Mouse (Mus musculus) splenic B cell, adult 2 months (primary cell): ENCODE data around the gene E330017A01Rik.
"Not testable (repeated sequence)": the region's sequence is repeated elsewhere in the genome, so short reads cannot be mapped to it uniquely, and the experiment has no call there.

ENCODE experiments used
- DNase-seq: peaks from one replicate; pipeline ENCODE4 v3.0.0-alpha.2; 2011; ENCODE audit warnings: low read depth, low spot score
- H3K27me3 ChIP-seq: 2 replicates; pipeline ENCODE4 v1.6.1; 2012; ENCODE audit warnings: mild to moderate bottlenecking, low read length, moderate library complexity, mixed read lengths; ENCODE audit not compliant: control insufficient read depth, poor library complexity, insufficient read depth, severe bottlenecking
- H3K36me3 ChIP-seq: 2 replicates; pipeline ENCODE4 v1.6.1; 2012; ENCODE audit warnings: mild to moderate bottlenecking, low read length, moderate library complexity, mixed read lengths; ENCODE audit not compliant: control insufficient read depth, poor library complexity, insufficient read depth, severe bottlenecking

The E330017A01Rik gene

DNA sequence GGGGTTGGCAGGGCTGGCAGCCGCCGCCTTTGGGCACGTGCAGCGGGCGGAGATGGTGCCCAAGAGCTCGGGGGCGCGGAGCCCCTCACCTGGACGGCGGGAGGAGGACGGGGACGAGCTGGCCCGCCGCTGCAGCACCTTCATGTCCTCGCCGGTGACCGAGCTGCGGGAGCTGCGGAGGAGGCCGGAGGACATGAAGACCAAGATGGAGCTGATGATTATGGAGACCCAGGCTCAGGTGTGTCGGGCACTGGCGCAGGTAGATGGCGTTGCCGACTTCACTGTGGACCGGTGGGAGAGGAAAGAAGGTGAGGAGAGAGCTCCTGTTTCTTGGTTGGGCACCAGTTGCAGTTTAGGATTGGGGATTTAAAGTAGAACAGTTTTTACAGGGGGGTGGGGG, 32.1 kb upstream of the E330017A01Rik start:
- peak; percentile 27 for DNase-seq
- H3K27me3 ChIP-seq, result no peaks in the 10 kb centered on the region
- no peaks in the 10 kb centered on the region for H3K36me3 ChIP-seq

DNA sequence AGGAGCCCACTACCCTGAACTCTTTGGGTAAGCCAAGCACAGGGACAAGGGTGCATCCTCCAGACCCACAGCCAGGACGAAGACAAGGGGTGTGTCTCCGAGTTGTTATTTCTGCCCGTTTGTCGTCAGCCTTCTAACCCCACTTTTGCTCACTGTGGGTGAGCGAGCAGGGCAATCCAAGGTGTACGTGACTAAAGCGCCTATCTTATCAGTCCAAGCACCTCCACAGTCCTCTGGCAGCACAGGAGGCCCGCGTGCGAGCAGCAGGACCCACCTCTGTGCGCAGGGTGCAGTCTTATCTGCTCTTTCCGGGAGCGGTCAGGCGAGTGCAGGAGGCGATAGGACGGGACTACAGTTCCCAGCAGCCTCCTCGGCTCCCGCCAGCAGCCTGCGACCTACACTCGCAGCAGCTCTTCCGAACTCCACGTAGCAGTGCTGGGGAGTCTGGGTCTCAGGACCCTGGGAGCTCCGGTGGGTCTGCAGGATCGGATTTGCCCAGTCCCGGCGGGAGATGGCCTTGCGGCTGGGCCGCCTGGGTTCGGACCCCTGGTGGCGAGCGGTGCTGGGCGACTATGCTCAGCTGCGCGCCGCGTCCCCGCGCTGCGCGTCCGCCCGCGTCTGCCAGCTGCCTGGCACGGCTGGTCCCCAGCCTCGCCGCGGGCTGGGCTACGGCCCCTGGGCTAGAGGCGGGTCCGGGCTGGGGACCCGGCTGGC, 31.5 kb upstream of the E330017A01Rik start, which contains the start of gene Cpox:
Gene Cpox, plus strand, starts transcription at position 376 of the 714 bp plus-strand sequence.
- Histone ChIP-seq H3K27me3 (no peaks in the 10 kb centered on the region), H3K36me3 (no peaks in the 10 kb centered on the region)
- peak; percentile 80 for DNase-seq

DNA sequence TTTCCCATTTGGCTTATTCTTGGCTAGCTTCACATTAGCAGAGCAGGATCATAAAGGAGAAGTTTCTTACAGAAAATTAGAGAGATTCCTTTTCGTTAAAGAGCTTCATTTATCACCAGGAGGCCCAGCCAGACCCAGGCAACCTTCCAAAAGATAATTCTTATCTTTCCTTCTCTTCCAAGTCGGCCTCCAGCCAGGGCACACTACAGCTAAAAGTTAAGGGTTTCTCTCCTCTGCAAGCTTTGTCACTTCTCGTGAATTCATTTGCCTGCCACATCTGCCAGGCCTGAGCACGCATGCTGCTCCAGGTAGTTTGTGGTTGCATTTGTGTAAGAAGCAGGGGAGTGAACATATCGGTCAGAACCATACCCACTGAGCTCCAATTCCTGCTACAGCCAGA, 30.7 kb upstream of the E330017A01Rik start:
- H3K27me3 ChIP-seq, result no peaks in the 10 kb centered on the region
- no peaks in the 10 kb centered on the region for H3K36me3 ChIP-seq
- no peak for DNase-seq

DNA sequence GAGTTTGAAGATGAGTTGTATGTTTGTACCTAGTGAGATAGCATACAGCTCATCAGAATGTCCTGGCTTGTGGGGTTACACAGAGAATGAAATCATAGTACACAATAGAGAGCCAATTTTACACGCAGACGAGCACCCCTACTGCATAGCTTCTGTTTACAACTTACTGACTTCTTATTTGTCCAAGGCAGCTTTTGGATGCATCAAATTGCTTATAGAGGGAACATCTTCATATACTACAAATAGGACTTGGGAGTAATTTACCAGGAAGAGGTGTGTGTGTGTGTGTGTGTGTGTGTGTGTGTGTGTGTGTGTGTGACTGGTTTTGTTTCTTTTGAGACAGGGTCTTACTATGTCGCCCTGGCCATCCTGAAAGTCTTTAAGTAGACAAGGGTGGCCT, 30.0 kb upstream of the E330017A01Rik start:
- H3K36me3 ChIP-seq, result no peaks in the 10 kb centered on the region
- H3K27me3 ChIP-seq, result no peaks in the 10 kb centered on the region
- no peak for DNase-seq

DNA sequence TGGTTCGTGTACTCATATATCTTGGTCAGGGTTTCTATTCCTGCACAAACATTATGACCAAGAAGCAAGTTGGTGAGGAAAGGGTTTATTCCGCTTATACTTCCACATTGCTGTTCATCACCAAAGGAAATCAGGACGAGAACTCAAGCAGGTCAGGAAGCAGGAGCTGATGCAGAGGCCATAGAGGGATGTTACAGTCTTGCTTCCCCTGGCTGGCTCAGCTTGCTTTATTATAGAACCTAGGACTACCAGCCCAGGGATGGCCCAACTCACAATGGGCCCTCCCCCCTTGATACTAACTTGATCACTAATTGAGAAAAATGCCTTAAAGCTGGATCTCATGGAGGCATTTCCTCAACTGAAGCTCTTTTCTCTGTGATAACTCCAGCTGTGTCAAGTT, 28.1 kb upstream of the E330017A01Rik start:
- H3K36me3 ChIP-seq, H3K27me3 ChIP-seq, DNase-seq: not testable (repeated sequence)

DNA sequence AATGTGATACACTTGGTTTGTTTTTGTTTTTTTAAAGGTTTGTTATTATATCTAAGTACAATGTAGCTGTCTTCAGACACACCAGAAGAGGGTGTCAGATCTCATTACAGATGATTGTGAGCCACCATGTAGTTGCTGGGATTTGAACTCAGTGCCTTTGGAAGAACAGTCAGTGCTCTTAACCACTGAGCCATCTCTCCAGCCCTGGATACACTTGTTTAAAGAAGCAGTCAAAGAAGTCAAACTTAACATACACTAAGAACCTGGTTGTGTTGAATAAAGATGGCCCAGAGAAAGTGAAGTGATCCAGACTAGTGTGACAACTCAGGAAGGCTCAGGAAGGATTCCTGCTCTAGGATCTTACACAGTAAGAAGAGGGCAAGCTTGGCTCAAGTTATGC, 26.6 kb upstream of the E330017A01Rik start:
- H3K36me3 ChIP-seq, H3K27me3 ChIP-seq, DNase-seq: not testable (repeated sequence)

DNA sequence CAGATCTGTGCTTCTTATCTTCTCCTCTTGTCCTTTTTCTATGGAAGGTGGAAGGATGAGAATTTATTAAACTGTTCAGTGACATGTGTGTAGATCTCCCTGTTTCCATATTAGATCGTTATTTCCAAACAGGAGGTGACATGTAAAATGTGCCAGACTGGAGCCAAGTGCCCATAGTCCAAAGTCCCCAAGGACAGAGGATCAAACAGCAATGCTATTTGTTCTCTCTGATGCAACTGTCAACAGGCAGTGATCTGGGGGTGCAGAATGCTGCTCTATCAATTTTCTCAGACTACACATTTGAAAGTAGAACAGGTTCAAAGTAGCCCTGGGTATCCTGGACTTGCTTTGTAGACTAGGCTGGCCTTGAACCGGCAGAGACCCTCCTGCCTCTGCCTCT, 25.3 kb upstream of the E330017A01Rik start:
- Histone ChIP-seq H3K36me3 (no peaks in the 10 kb centered on the region), H3K27me3 (no peaks in the 10 kb centered on the region)
- DNase-seq, result no peak

DNA sequence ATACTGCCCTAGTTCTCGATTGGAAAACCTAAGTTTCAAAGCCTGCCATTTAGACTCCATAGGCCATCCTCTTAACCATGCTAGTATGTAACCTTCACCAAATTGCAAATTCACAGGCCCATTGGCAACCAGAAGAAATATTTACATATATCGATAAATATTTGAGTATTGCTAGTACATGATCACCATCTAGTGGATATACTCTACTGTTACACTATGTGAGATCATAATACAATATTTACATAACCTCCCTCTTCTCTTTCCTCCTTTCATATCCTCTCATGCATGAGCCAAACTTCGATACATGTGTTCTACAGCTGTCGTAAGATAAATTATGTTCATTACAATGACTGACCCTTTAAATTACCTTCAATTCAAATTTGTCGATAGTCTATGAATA, 24.5 kb upstream of the E330017A01Rik start:
- no peaks in the 10 kb centered on the region for H3K27me3 ChIP-seq
- no peaks in the 10 kb centered on the region for H3K36me3 ChIP-seq
- DNase-seq, result peak; percentile 61

DNA sequence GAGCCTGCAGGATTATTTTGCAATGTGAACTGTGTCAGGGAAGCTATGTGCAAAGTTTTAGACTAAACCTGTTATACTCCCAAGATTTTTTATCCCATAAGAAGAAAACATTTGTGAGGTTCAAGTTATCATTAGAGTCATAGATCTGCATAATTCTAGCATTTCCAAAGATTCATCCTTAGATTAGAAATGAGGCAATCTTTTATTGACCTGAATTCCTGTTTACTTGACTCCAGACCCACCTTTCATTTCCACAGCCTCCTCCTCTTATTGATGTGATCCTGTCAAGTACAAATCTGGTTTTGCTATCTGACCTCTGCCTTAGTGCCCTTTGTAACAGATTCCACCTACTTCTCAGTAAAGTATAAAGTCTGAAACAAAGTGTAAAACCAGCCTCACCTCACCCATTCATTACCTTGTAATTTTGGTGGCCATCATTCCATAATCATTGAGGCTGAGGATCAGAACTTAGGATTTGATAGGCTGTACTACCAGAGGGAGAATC, 23.8 kb upstream of the E330017A01Rik start:
- no peaks in the 10 kb centered on the region for H3K36me3 ChIP-seq
- no peaks in the 10 kb centered on the region for H3K27me3 ChIP-seq
- no peak for DNase-seq

DNA sequence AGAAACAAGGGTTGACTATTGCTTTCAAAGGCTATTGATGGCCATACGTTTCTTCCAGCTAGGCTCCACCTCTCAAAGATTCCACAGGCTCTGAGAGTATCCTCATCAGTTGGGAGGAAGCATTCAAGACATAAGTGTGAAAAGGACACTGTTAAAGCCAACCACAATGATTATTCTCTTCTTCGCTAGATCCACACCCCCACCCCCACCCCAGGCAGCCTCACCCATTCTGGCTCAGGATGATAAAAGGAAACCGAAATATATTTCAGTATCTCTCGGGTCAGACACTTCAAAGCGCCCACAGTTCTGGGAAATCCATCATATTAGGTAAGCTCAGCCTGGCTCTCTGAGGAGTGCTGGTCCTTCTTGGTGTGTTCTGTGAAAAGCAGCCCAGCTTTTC, 23.3 kb upstream of the E330017A01Rik start:
- no peak for DNase-seq
- H3K27me3 ChIP-seq, result no peaks in the 10 kb centered on the region
- H3K36me3 ChIP-seq, result no peaks in the 10 kb centered on the region

DNA sequence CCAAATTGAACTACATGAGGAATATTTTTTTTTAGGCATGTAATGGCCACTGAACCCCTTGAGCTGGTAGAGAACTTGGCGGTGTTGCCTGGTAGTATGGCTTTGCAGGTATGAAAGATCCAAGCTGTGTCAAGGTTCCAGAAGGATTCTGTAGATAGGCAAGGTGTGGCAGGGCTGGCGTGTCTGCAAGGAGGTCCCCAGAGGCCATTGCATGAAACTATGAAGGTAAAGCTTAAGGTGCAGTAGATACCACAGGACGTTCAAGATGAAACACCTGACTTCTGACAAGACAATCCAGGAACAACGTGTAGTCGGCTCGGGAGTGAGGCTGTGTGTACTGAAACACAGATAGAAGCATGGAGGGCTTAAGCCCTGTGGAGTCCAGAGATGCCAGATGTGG, 20.1 kb upstream of the E330017A01Rik start:
- Histone ChIP-seq H3K36me3 (no peaks in the 10 kb centered on the region), H3K27me3 (no peaks in the 10 kb centered on the region)
- no peak for DNase-seq

DNA sequence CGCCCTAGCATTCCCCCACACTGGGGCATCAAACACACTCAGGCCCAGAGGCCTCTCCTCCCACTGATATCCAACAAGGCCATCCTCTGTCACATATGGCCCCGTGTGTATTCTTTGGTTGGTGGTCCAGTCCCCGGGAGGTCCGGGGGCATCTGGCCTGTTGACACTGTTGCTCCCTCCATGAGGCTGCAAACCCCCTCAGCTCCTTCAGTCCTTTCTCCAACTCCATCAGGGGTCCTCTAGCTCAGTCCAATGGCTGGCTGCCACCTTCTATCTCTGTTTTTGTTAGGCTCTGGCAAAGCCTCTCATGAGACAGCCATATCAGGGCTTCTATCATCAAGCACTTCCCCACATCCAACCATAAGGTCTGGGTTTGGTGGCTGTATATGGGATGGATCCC, 18.0 kb upstream of the E330017A01Rik start:
- H3K27me3 ChIP-seq, result no peaks in the 10 kb centered on the region

DNA sequence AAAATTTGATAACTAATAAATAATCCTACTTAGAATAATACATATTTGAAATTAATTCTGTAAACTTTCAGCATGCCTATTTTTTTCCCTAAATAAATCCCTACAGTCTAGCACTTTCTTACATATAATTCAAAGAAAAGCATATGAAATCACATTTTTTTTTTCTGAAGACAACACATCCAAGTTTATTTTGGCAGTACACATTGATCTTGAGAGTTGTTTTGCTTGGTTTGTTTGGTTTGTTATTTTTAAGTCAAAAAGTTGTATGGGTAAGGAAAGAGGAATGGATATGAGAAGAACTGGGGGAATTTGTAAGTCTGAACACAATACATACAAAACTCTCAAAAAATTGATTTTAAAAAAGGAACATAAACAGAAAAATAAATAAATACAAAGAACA, 17.2 kb upstream of the E330017A01Rik start:
- DNase-seq, result no peak
- H3K27me3 ChIP-seq, result no peaks in the 10 kb centered on the region
- H3K36me3 ChIP-seq, result no peaks in the 10 kb centered on the region

More for the DNA sequence above, 18.0 kb upstream of the E330017A01Rik start:
- no peak for DNase-seq
- no peaks in the 10 kb centered on the region for H3K36me3 ChIP-seq

DNA sequence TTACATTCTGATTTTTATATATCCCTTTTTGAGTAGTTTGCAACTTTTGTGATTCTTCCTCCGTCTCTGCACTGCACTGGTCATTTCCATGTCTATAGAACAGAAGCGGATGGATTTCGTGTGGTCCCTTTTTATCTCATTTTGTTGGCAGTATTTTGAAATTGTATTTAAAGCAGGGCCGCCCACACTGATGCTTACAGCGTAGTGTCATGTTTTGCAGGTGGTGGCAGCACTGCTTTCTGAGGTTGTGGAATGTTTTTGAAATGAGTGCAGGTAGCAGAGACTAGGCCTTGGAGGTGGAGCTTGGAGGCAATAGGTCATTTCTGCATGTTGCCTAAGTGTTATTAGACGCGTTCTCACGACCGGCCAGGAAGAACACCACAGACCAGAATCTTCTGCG, 11.4 kb upstream of the E330017A01Rik start:
- no peaks in the 10 kb centered on the region for H3K27me3 ChIP-seq
- DNase-seq, result no peak
- no peaks in the 10 kb centered on the region for H3K36me3 ChIP-seq

DNA sequence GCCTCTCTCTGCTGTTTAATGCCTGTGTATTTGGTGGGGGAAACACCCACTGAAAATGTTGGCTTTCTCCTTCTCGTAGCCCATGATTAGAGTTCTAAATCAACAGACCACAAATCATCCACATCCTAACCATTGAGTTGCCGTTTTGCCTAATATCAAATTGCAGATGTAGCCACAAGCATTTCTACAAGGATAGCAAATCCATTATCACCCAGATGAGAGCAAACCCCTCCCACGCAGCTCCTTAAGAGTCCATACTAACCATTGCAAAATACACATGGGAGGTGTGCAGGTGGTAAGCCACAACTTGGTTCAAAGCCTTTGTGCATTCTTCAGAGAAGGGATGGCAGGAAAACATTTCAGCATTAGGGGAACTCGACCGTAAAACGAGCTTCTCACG, 523 bp downstream of the E330017A01Rik start:
- no peak for DNase-seq

DNA sequence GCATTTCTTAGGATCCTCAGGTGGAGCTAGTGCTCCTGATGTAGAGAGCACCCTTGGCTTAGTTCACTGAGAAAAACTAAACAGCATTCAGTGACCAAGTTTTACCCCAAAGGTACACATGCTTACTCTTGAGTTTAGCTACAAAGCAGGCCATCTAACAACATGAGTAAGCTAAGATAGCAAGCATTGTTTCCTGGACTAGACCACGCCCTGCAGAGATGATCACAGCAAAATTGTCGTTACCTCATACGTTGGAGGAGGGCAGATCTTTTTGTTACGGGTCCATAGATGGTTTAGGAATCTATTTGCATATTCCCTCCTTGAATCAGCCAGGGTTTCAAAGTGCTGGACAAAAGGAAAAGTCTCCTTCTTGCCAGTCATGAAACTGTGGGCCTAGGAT, 1.1 kb downstream of the E330017A01Rik start:
- H3K27me3 ChIP-seq, result no peaks in the 10 kb centered on the region
- no peak for DNase-seq
- H3K36me3 ChIP-seq, result no peaks in the 10 kb centered on the region

More for the DNA sequence above, 523 bp downstream of the E330017A01Rik start:
- Histone ChIP-seq H3K27me3 (no peaks in the 10 kb centered on the region), H3K36me3 (no peaks in the 10 kb centered on the region)
